Mouse (Mus musculus) right cerebral cortex, postnatal 36 days (tissue): ENCODE measurements around the gene Snrnp70.

Experiments used
- DNase-seq, 2 experiments: peaks; one replicate each; pipeline ENCODE4 v3.0.0; 2022; ENCODE audit warnings: low spot score in 2 of 2, mixed read lengths in 1 of 2

The Snrnp70 gene

DNA sequence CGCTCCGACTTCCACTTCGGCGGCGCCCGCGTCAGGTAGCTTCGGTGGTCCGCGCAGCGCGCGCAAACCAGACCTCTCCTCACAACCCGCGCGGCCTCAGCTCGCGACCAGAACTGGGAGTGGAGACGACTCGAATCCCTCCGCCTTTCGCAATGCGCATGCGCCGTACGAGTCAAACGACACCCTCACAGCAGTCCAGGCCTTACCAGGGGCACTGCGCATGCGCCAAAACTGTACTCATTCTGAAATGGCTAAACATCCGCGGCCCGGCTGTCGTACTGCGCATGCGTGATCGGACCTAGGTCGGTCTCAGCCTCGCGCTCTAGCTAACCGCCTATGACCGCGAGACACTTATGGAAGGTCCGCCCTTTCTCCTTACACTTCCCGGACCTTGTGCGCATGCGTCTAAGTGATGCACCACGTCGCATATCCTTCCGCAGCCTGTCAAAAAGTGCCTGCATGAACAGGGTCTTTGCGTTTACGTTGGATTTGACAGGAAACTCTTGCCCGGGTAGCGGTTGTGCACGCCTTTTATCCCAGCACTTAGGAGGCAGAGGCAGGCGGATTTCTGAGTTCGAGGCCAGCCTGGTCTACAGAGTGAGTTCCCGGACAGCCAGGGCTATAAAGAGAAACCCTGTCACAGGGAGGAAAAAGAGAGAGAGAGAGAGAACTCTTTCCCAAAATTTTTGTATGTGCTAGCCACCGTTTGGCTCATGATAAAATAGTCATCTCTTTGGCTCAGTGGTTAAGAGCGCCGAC lies at the start of gene Snrnp70:
TSS of gene Snrnp70 (minus strand) at position 165 of the 759 bp plus-strand sequence.
- DNase-seq = peak; percentile 100

DNA sequence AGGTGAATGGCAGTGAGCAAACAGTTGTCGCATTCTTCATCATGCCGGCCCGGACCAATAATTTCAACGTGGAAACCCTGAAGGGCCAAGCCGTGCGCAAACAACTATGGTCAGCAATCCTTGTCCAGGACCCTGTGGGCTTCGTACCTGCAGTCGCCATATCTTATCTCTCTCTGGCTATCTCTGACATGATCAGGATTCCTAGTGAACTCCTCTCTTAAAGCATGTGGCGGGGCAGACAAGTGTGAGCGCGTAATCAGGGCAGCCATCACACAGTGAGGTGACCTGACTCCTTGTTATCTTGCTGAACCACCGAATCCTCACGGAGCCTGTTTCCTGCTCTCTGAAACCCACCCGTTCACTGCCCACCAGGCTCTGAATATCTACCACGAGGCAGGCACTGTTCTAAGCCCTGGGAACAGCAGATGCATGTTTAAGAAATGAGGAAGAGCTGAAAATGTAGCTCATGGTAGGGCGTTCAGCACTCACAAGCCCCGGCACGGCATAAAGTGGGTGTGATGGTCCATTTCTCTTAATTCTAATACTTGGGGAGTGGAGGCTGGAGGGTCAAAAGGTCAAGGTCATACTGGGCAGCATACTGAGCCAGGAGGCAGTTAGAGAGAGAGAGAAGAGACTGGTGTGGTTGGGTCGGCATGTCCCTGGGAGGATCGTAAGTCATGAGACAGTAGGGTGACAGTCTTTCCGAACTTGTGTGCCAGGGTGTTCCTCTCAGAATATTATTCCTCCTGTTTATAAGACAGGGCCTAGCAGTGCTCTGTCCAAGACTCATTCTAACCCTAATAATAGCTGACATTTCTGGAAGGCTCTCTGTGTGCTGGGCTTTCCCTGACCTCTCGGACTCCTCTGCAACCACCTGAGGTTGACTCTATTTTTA lies 48.2 kb upstream of the Snrnp70 start:
- no peak for DNase-seq

- no peak for DNase-seq
Measured at GRCm38 (mm10) chr7:45437521-45438276, 42.2 kb upstream of the Snrnp70 start, which contains the start of gene Ruvbl2. Gene Ruvbl2 (minus strand): TSS chr7:45438096.

- DNase-seq = no peak
Measured at GRCm38 (mm10) chr7:45437046-45437445, 41.5 kb upstream of the Snrnp70 start.

DNA sequence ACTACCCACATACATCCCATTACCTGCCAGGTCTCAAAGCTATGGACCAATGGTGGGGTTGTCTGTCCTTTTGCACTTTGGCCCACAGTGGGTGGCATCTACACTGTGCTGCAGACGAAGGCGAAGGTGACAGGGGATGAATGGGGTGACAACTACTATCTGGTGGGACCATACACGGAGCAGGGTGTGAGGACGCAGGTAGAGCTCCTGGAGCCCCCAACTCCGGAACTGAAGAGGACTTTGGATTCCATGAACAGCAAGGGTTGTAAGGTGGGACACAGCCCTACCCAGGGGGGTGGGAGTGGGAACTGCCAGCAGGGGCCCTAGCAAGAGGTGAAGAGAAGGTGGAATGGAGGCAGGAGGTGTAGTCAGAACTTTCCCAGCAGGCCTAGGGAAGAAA lies 40.9 kb upstream of the Snrnp70 start:
- no peak for DNase-seq

DNA sequence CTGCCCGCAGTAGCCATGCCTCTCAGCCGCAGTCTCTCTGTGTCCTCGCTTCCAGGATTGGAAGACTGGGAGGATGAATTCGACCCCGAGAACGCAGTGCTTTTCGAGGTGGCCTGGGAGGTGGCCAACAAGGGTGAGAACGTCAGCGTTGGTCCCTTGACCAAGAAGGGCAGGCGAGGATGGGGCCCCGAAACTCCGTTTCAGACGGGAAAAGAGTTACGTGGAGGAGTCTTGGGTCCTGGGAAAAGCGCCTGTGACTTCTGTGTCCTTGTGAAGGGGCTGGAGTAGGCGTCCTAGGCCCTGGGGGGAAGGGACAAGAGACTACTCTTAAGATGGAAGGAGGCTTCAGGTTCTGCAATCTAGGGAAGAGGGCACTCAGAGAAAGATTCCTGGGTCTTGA lies 39.5 kb upstream of the Snrnp70 start:
- no peak for DNase-seq

DNA sequence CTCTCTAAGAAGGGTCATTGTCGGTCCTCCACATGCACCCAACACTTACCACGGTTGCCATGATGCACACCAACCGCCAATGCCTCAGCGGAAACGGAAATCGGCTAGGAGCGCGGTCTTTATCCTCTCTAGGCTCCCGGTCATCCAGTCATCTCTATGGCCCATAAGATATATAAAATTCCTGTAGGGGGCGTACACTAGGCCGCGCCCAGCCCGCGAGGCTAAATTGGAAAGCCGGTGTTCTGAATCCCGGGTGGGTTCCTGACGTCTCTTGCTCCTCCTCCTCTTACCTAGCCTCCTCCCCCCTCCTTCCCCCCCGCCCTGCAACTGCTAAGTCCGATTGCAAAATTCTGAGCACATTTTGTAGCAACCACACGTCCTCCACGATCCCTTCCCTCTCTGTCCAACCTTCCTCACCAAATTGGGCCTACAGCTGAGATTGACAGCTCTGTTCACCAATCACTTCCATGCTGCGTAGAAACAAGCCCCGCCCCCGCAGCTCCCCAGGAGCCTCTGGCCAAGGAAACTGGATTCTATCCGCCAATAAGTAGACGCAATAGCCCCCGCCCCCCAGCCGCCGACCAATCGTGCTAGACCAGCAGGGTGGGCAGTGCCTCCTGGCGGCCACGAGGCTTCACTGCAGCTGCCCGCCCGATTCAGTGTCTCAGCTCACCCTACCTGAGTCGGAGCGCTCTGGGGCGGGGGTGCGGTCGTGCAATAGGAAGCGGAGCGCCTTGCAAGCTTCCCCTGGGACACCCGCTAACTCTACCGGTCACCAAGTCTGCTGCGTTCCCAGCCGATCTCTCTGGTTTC lies 38.9 kb upstream of the Snrnp70 start, which contains the start of gene Gys1:
TSS of gene Gys1 (plus strand) at position 642 of the 813 bp plus-strand sequence.
- DNase-seq = peak; percentile 100

GRCm38 (mm10) chr7:45433835-45434202 lies 38.3 kb upstream of the Snrnp70 start:
- no peak for DNase-seq

DNA sequence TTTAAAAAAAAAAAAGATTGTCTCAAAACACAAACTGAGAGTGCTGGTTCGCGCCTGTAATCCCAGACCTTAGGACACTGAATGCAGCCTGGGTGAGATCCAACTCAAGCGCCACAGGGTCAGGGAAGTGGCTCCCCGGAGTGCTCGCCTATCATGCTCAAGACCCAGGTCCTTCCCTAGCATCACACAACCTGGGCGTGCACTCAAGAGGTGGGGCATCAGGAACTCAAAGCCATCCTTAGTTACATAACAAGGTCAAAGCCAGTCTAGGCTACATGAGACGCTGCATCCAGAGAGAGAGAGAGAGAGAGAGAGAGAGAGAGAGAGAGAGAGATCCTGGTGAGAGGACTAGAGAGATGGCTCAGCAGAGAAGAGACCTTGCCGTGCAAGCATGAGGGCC lies 31.0 kb upstream of the Snrnp70 start:
- DNase-seq = no peak

- DNase-seq = no peak
Measured at GRCm38 (mm10) chr7:45421194-45421593, 25.7 kb upstream of the Snrnp70 start.

DNA sequence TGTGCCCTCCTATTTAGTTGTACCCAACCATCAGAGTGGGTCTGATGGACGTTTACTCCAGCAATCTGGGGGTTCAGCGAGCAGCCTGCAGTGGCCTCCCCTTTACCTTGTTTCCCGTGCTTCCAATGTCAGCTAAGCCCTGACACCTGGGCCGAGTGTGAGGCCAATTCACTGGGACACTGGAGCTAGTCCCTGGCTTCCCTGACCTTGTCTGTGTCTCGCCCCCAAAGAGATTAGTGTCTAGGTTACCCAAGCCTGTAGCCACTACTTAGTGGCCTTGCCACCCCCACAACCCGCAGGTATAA lies 25.0 kb upstream of the Snrnp70 start, which contains the start of gene Lhb:
TSS of gene Lhb (plus strand) at position 206 of the 305 bp plus-strand sequence.
- no peak for DNase-seq

- no peak for DNase-seq
Measured at GRCm38 (mm10) chr7:45419859-45420614, 24.5 kb upstream of the Snrnp70 start.

DNA sequence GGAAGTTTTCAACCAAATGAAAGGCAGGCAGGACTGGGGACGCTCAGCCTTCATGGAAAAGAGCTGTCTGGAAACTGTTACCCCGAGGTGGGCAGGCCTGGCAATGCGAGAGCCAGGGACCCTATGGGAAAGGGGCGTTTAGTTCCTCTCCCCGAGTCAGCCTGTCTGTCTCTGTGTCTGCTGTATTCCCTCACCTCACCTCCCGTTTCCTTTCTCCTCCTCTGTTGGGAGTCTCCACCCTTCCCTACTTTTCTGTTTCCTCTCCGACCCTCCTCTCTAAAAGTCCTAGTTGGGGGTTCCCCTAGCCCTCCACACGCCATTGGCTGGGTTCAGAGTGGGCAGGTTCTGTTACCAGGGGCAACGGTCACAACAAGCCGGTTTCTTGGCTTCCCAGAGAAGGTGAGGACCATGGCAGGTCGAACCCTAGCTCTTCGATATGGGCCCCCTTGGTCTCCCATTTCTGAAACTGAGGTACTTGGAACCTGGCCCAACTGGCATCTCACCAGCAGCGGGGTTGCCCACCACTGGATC lies 22.5 kb upstream of the Snrnp70 start:
- no peak for DNase-seq

DNA sequence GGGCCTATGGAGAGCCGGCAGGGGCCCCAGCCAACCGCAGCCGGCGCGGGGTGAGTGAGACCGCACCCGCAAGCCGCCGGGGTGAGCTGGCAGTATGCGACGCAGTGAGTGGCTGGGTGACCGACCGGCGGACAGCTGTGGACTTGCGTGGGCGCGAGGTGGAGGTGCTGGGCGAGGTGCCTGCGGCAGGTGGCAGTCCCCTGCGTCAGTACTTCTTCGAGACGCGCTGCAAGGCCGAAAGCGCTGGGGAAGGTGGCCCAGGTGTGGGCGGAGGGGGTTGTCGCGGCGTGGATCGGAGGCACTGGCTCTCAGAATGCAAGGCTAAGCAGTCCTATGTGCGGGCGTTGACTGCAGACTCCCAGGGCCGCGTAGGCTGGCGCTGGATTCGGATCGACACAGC lies 20.1 kb upstream of the Snrnp70 start:
- DNase-seq = peak; percentile 20 to 43

GRCm38 (mm10) chr7:45414740-45415224 lies 19.2 kb upstream of the Snrnp70 start:
- no peak for DNase-seq

GRCm38 (mm10) chr7:45413864-45414739 lies 18.6 kb upstream of the Snrnp70 start:
- DNase-seq = no peak

DNA sequence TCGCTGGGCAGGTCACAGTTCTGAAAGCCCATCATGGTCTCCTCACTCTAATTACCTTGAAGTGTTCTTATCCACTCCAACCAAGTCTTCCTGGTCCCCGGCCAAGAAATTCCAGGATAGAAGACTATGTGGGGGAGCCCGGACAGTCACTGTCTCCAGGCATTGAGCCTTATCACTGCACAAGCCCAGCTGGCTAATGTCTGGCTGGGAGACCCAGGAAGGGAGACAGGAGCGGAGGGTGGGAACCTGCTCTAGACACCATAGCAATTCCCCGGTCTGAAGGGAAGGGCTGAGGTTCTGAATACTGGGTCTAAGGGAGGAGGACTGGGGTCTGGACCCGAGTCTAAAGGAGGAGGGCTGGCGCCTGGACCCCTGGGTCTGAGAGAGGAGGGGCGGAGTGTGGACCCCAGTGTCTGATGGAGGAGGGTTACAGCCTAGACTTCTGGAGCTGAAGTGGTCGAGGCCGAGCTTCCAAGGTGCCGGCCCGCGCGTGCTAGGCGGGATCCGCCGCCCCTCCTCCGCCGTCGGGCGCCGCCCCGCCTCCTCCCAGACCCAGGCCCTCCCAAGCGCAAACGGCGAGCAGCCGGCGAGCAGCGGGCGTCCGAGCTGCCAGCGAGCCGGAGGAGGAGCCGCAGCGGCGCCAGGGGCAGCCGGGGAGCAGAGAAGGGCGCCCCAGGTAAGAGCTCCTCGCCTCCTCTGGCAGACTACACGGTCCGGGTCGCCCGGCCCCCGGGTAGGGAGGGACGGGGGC lies 17.7 kb upstream of the Snrnp70 start, which contains the start of gene Ntf5:
TSS of gene Ntf5 (plus strand) at position 583 of the 751 bp plus-strand sequence.
- no peak for DNase-seq

- no peak for DNase-seq
Measured at GRCm38 (mm10) chr7:45412421-45412820, 16.9 kb upstream of the Snrnp70 start.
